Mouse (Mus musculus): ENCODE results near the gene Olfr1200.

The Olfr1200 gene

GRCm38 (mm10) chr2:88770388-88770787 is at the start of gene Olfr1200:
Gene Olfr1200 (minus strand): TSS chr2:88770488.
- DNase-seq (ENCODE audit: low read depth in 2 of 2, low spot score in 2 of 2): no peak

- DNase-seq (ENCODE audit: low read depth in 2 of 2, low spot score in 2 of 2): no peak
Observed at GRCm38 (mm10) chr2:88814196-88814595, 43.9 kb upstream of the Olfr1200 start, which contains the start of gene Olfr1202. Gene Olfr1202 (plus strand): TSS chr2:88814496.

- DNase-seq (ENCODE audit: low read depth in 2 of 2, low spot score in 2 of 2): no peak
Observed at GRCm38 (mm10) chr2:88792736-88793135, 22.4 kb upstream of the Olfr1200 start, which contains the start of gene Olfr1201. Gene Olfr1201 (plus strand): TSS chr2:88793036.

- DNase-seq (ENCODE audit: low read depth in 2 of 2, low spot score in 2 of 2): no peak
Observed at GRCm38 (mm10) chr2:88760369-88760768, 9.9 kb downstream of the Olfr1200 start, which contains the start of gene Olfr1199. Gene Olfr1199 (minus strand): TSS chr2:88760469.

- no peak for DNase-seq (ENCODE audit: low read depth in 2 of 2, low spot score in 2 of 2)
Observed at GRCm38 (mm10) chr2:88751270-88751669, 19.0 kb downstream of the Olfr1200 start, which contains the start of gene Olfr1198. Gene Olfr1198 (minus strand): TSS chr2:88751370.

- DNase-seq (ENCODE audit: low read depth in 2 of 2, low spot score in 2 of 2): no peak
Observed at GRCm38 (mm10) chr2:88743379-88743778, 26.9 kb downstream of the Olfr1200 start.

- DNase-seq (ENCODE audit: low read depth in 2 of 2, low spot score in 2 of 2): no peak
Observed at GRCm38 (mm10) chr2:88732266-88732665, 38.0 kb downstream of the Olfr1200 start, which contains the start of gene Olfr1197. Gene Olfr1197 (minus strand): TSS chr2:88732366.

Data from CD8-positive naive resting alpha-beta T cell, adult 2 months (primary cell).